Comparison of ENCODE assay signal across 9 mouse cellular contexts in the genomic region with DNA sequence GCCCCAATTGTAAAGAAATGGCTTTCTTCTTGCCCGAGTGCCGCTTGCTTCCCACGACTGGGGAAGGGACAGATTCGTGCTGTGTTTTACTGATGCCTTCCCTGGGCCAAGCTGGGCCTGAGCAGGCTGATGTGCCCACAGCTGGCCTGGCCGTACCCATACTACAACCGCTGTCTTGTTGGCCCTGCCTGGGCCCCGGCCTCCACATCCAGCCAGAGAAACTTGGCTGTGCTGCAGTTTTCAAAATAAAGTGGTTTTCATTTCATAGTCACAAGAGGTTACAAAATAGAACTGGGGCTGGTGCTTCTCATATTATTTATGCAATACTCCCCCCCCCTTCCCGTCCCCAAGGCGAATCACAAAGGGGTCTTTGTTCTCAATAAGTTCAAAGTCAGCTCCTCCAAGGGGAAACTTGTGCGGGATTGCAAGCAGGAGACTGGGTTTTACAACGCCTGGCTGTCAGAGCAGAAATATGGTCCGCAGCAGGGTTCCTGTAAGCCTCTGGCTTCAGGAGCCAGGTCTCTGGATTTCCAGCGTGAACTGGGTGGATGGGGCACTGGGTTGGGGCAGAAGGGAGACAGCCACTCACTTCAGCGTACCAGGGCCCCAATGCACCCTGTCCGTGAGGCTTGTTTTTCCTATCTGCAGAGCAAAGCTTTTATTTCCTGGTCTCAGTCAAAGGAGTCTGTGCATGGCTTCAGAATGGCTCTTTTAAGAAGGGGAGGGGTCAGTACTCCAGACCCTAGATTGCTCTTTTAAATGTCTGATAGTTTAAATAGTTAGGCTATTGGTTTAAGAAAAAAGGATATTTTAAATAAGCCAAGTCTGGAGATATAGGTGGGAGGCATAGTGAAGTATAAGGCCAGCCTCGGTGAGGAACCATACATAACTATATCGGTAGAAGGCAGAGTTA.
A peak's percentile ranks its signal among the peaks of the same experiment; 100 is the strongest.
DNase-seq lines count a peak whose midpoint lies in the region; ATAC-seq and TF ChIP-seq lines count a peak whose summit lies in the region.
"Had no signal": no experiment of that assay in that cellular context is flagged by ENCODE, and none has a peak within 500 bp of the region (broad histone marks: within the 10 kb centered on the region; RNA-seq: fewer than 3 reads in every experiment).

No protein-coding gene starts in this region.

- peaks cover 9% of the 10 kb centered on the region; the same call in 1 of the 2 replicates for H3K4me1 ChIP-seq in forebrain, embryonic 14.5 days (ENCODE audit: control insufficient read depth, insufficient read depth, low read length)
- peaks cover 18% of the 10 kb centered on the region for H3K4me1 ChIP-seq in hindbrain, embryonic 16.5 days (ENCODE audit: control insufficient read depth, insufficient read depth, low read depth, low read length)
- H3K4me1 ChIP-seq in liver, postnatal 0 days (ENCODE audit: insufficient read depth): peaks cover 40% of the 10 kb centered on the region

- H3K36me3 ChIP-seq in forebrain, embryonic 14.5 days (ENCODE audit: control insufficient read depth, insufficient read depth, low read length): no peaks in the 10 kb centered on the region
- no peaks in the 10 kb centered on the region for H3K36me3 ChIP-seq in hindbrain, embryonic 16.5 days (ENCODE audit: control insufficient read depth, insufficient read depth, low read length)
- H3K36me3 ChIP-seq in liver, postnatal 0 days (replicated peaks; ENCODE audit: insufficient read depth, low read length): no peaks in the 10 kb centered on the region

- no peaks in the 10 kb centered on the region for H3K27me3 ChIP-seq in forebrain, embryonic 14.5 days (replicated peaks; ENCODE audit: control insufficient read depth, insufficient read depth, low read length)
- no peaks in the 10 kb centered on the region for H3K27me3 ChIP-seq in hindbrain, embryonic 16.5 days (replicated peaks; ENCODE audit: control insufficient read depth, insufficient read depth, low read length)
- no peaks in the 10 kb centered on the region for H3K27me3 ChIP-seq in liver, postnatal 0 days (ENCODE audit: insufficient read depth, low read length)
- H3K27me3 ChIP-seq: Patski had no signal

- no peak for TF ChIP-seq CTCF in liver, postnatal 0 days (IDR thresholded peaks at IDR 0.05; ENCODE audit: low read depth)

- peak; percentile 59 for ATAC-seq in forebrain, embryonic 14.5 days
- ATAC-seq in hindbrain, embryonic 16.5 days: peak; percentile 86
- no peak for ATAC-seq in liver, postnatal 0 days
- ATAC-seq: Patski had no signal

- DNase-seq in layer of hippocampus, adult 11-12 months (ENCODE audit: low spot score): peak; percentile 37
- no peak for DNase-seq in layer of hippocampus, postnatal 25 days (ENCODE audit: extremely low spot score in 1 of 2, low spot score in 1 of 2)
- peak; percentile 67 for DNase-seq in brain, adult 2 months (ENCODE audit: low read depth, low spot score)
- DNase-seq in forebrain, embryonic 14.5 days (ENCODE audit: low spot score): peak; percentile 46
- DNase-seq in liver, postnatal 0 days: no peak
- DNase-seq in T-cell, adult 2 months (ENCODE audit: low spot score): no peak
- no peak for DNase-seq in urinary bladder, postnatal 25 days (ENCODE audit: low spot score)

- H3K9me3 ChIP-seq in forebrain, embryonic 14.5 days (replicated peaks; ENCODE audit: control insufficient read depth, low read length): no peaks in the 10 kb centered on the region
- 0 out of 2 replicates have a peak, but pooled peaks cover 2% of the 10 kb centered on the region for H3K9me3 ChIP-seq in hindbrain, embryonic 16.5 days (ENCODE audit: control insufficient read depth, low read length)
- no peaks in the 10 kb centered on the region for H3K9me3 ChIP-seq in liver, postnatal 0 days (ENCODE audit: low read length)

- H3K4me3 ChIP-seq in forebrain, embryonic 14.5 days (ENCODE audit: low read depth, low read length): no peak overlapping the region
- no peak overlapping the region for H3K4me3 ChIP-seq in hindbrain, embryonic 16.5 days (ENCODE audit: low read length)
- H3K4me3 ChIP-seq in liver, postnatal 0 days (ENCODE audit: low read depth, low read length): no peak overlapping the region

- no peak for TF ChIP-seq EP300 in liver, postnatal 0 days (IDR thresholded peaks at IDR 0.05; ENCODE audit: low read depth)

- 15% methylated on average over 17 of the region's 17 CpGs for WGBS in forebrain, embryonic 14.5 days
- WGBS in hindbrain, embryonic 16.5 days: 22% methylated on average over 17 of the region's 17 CpGs
- WGBS in liver, postnatal 0 days (ENCODE audit: insufficient replicate concordance): 57% methylated on average over 17 of the region's 17 CpGs

- H3K27ac ChIP-seq in forebrain, embryonic 14.5 days (ENCODE audit: low read depth, low read length): peak overlapping the region; percentile 44; the same call in 1 of the 2 replicates
- H3K27ac ChIP-seq in hindbrain, embryonic 16.5 days (ENCODE audit: low read depth, low read length): peak overlapping the region; percentile 79
- peak overlapping the region; percentile 65 for H3K27ac ChIP-seq in liver, postnatal 0 days (ENCODE audit: low read depth)

- peak overlapping the region; percentile 35; the same call in 1 of the 2 replicates for H3K9ac ChIP-seq in forebrain, embryonic 14.5 days (ENCODE audit: low read length)
- H3K9ac ChIP-seq in hindbrain, embryonic 16.5 days (ENCODE audit: low read depth, low read length): peak overlapping the region; percentile 41; the same call in 1 of the 2 replicates
- H3K9ac ChIP-seq in liver, postnatal 0 days (replicated peaks): no peak overlapping the region; the same call in 1 of the 2 replicates

- H3K4me2 ChIP-seq in forebrain, embryonic 14.5 days (ENCODE audit: low read length): no peak overlapping the region
- H3K4me2 ChIP-seq in hindbrain, embryonic 16.5 days (ENCODE audit: low read length): no peak overlapping the region
- H3K4me2 ChIP-seq in liver, postnatal 0 days (ENCODE audit: low read depth, low read length): peak overlapping the region; percentile 10; the same call in 1 of the 2 replicates

Comparison
In these comparisons a context has a peak if more than half of its experiments do, and no peak if none do; other contexts are left out.
1. DNase-seq: peak in layer of hippocampus, adult 11-12 months (single experiment), brain, adult 2 months (single experiment) and forebrain, embryonic 14.5 days (single experiment); none in layer of hippocampus, postnatal 25 days (0 of 2), liver, postnatal 0 days (single experiment), T-cell, adult 2 months (single experiment) and urinary bladder, postnatal 25 days (single experiment).
2. Peak in every context shown above with its lines, with median percentiles within 50 percentile points of each other: H3K27ac ChIP-seq.